Mouse (Mus musculus): ENCODE results near the gene Btbd16. TPM values are rescaled to one million over a fixed set of nuclear protein-coding genes. Genes with fewer than 3 reads are reported as not detected.
A peak's percentile ranks its signal among the peaks of the same experiment; 100 is the strongest.

The Btbd16 gene
- polyA plus RNA-seq, 1 experiment from 2014 or later: not detected

DNA sequence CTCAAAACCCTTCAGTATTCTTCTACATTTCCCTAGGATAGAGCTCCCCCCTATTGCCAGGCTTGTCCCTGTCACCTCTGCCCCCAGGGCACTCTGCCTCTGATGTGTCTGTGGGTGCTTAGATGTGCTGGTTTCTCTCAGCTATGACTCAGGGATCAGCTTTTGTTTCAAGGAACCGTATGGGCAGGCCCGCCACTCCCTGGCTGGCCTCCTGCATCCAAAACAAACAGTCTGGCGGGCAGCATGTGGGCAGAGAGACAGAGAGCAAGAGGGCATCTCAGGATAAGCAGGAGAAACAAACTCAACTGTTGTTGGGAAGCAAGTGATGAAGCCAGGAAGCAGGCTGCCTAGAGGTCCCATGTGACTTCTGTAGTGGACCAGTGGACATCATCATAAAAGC lies 81.8 kb downstream of the Btbd16 start:
- Histone ChIP-seq H3K4me2 (ENCODE audit: low read length) (no peak overlapping the region), H3K27me3 (ENCODE audit: control insufficient read depth, insufficient read depth, low read length) (no peaks in the 10 kb centered on the region; the same call in 1 of the 2 replicates), H3K36me3 (ENCODE audit: control insufficient read depth, insufficient read depth, low read length) (no peaks in the 10 kb centered on the region), H3K4me3 (replicated peaks; ENCODE audit: low read depth, low read length) (no peak overlapping the region), H3K9ac (replicated peaks; ENCODE audit: low read length) (no peak overlapping the region), H3K9me3 (ENCODE audit: control insufficient read depth, low read length) (no peaks in the 10 kb centered on the region), H3K27ac (replicated peaks; ENCODE audit: low read depth, low read length) (no peak overlapping the region), H3K4me1 (ENCODE audit: control insufficient read depth, insufficient read depth, low read length) (peaks cover 6% of the 10 kb centered on the region)
- DNase-seq (no peak), ATAC-seq (ENCODE audit: low FRiP score, low TSS enrichment) (no peak)
- WGBS: 35% methylated on average over 3 of the region's 3 CpGs

DNA sequence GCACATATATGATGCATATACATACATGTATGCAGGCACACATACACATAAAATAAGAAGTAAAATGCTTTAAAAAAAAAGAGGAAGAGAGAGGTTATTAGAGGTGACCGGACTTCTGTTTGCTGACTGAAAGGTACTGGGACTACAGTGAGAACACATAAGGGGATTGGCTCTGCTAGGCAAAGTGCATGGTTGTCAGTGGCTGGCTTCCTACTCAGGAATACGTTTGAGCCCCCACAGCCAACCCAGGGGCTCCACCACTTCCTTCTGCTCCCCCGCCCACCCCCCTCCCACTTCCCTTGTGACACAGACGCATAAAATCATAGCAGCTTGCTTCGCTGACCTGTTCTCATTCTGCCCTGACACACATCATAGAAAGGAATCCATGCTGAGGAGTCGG lies 84.1 kb downstream of the Btbd16 start:
- Histone ChIP-seq H3K4me2 (ENCODE audit: low read length) (no peak overlapping the region), H3K27ac (replicated peaks; ENCODE audit: low read depth, low read length) (no peak overlapping the region), H3K4me3 (replicated peaks; ENCODE audit: low read depth, low read length) (no peak overlapping the region), H3K36me3 (ENCODE audit: control insufficient read depth, insufficient read depth, low read length) (no peaks in the 10 kb centered on the region), H3K9me3 (ENCODE audit: control insufficient read depth, low read length) (no peaks in the 10 kb centered on the region), H3K27me3 (ENCODE audit: control insufficient read depth, insufficient read depth, low read length) (no peaks in the 10 kb centered on the region; the same call in 1 of the 2 replicates), H3K9ac (replicated peaks; ENCODE audit: low read length) (no peak overlapping the region), H3K4me1 (ENCODE audit: control insufficient read depth, insufficient read depth, low read length) (peaks cover 12% of the 10 kb centered on the region)
- DNase-seq (no peak), ATAC-seq (ENCODE audit: low FRiP score, low TSS enrichment) (no peak)
- 76% methylated on average over 6 of the region's 6 CpGs for WGBS

DNA sequence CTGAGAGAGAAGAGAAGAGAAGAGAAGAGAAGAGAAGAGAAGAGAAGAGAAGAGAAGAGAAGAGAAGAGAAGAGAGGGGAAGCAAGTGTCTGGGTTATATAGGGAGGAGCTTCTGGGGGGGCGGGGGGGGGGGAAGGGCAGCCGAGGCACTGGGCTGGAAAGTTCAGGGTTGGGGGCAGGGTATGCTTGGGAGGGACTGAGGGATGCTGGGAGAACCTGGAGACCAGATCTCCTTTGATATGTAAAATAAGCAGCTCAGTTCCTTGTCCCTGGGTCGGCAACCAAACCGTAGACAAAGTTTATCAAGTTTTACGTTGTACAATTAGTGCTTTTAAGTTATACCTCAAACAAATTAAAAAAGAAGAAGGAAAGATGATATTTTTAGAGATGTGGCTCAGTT lies 86.1 kb downstream of the Btbd16 start:
- 7% methylated on average over 5 of the region's 5 CpGs for WGBS
- no peak overlapping the region for H3K9ac ChIP-seq (replicated peaks; ENCODE audit: low read length)
- H3K4me3 ChIP-seq (replicated peaks; ENCODE audit: low read depth, low read length): no peak overlapping the region

DNA sequence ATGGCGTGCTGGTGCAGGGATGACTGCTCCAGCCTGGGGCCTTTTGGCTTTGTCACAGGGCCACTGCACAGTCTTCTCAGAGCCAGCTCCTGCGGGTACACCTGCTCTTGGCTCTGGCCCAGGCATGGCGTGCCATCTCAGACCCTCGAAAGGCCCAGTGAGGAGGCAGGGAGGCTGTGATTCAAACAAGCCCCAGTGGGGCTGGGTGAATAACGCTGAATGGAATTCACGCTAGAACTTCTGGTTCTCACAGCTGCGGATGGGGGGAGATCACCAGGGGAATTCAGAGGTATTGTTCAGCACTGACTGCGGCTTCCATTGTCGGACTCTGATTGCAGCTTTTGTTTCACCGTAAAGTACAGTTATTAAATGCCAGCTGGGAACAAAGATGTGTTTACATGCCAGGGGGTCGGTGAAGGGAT lies 86.9 kb downstream of the Btbd16 start:
- Histone ChIP-seq H3K4me1 (ENCODE audit: control insufficient read depth, insufficient read depth, low read length) (peaks cover 12% of the 10 kb centered on the region), H3K36me3 (ENCODE audit: control insufficient read depth, insufficient read depth, low read length) (no peaks in the 10 kb centered on the region), H3K9ac (replicated peaks; ENCODE audit: low read length) (no peak overlapping the region), H3K4me2 (ENCODE audit: low read length) (no peak overlapping the region), H3K27me3 (ENCODE audit: control insufficient read depth, insufficient read depth, low read length) (no peaks in the 10 kb centered on the region), H3K9me3 (ENCODE audit: control insufficient read depth, low read length) (no peaks in the 10 kb centered on the region), H3K4me3 (replicated peaks; ENCODE audit: low read depth, low read length) (no peak overlapping the region), H3K27ac (replicated peaks; ENCODE audit: low read depth, low read length) (0 out of 2 replicates have a peak overlapping the region, but pooled peaks have one; percentile 8)
- DNase-seq (peak; percentile 64), ATAC-seq (ENCODE audit: low FRiP score, low TSS enrichment) (no peak)
- 11% methylated on average over 11 of the region's 11 CpGs for WGBS

More for the DNA sequence above, 86.1 kb downstream of the Btbd16 start:
- Histone ChIP-seq H3K4me1 (ENCODE audit: control insufficient read depth, insufficient read depth, low read length) (peaks cover 12% of the 10 kb centered on the region), H3K9me3 (ENCODE audit: control insufficient read depth, low read length) (no peaks in the 10 kb centered on the region), H3K36me3 (ENCODE audit: control insufficient read depth, insufficient read depth, low read length) (no peaks in the 10 kb centered on the region), H3K27me3 (ENCODE audit: control insufficient read depth, insufficient read depth, low read length) (no peaks in the 10 kb centered on the region; the same call in 1 of the 2 replicates), H3K4me2 (ENCODE audit: low read length) (no peak overlapping the region), H3K27ac (replicated peaks; ENCODE audit: low read depth, low read length) (no peak overlapping the region)
- DNase-seq (no peak), ATAC-seq (ENCODE audit: low FRiP score, low TSS enrichment) (no peak)

DNA sequence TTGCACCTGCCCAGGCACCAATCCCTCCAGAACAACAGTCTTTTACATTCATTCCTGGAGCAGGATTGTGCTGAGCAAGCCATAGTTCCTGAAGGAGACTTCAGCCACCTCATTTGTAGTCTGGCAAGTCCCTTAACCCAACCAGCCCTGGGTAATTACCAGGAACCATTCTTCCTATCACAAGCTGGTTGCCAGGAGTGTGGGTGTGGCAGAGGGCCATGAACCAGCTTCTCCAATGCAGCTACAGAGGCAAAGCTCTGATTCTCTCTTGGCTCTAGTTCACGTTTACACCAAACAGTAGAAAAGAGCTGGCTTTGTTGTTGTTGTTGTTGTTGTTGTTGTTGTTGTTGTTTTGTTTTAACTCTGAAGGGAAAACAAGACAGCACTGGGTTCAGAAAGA lies 88.6 kb downstream of the Btbd16 start:
- peaks cover 17% of the 10 kb centered on the region for H3K4me1 ChIP-seq (ENCODE audit: control insufficient read depth, insufficient read depth, low read length)
- no peaks in the 10 kb centered on the region for H3K36me3 ChIP-seq (ENCODE audit: control insufficient read depth, insufficient read depth, low read length)
- ATAC-seq (ENCODE audit: low FRiP score, low TSS enrichment) (no peak), DNase-seq (peak; percentile 16)
- no peak overlapping the region for H3K4me3 ChIP-seq (replicated peaks; ENCODE audit: low read depth, low read length)
- no peaks in the 10 kb centered on the region for H3K9me3 ChIP-seq (ENCODE audit: control insufficient read depth, low read length)
- H3K27ac ChIP-seq (replicated peaks; ENCODE audit: low read depth, low read length): no peak overlapping the region
- no peak overlapping the region for H3K9ac ChIP-seq (replicated peaks; ENCODE audit: low read length)
- no peaks in the 10 kb centered on the region for H3K27me3 ChIP-seq (ENCODE audit: control insufficient read depth, insufficient read depth, low read length)
- H3K4me2 ChIP-seq (ENCODE audit: low read length): no peak overlapping the region
- 46% methylated on average over 1 of the region's 1 CpGs for WGBS

DNA sequence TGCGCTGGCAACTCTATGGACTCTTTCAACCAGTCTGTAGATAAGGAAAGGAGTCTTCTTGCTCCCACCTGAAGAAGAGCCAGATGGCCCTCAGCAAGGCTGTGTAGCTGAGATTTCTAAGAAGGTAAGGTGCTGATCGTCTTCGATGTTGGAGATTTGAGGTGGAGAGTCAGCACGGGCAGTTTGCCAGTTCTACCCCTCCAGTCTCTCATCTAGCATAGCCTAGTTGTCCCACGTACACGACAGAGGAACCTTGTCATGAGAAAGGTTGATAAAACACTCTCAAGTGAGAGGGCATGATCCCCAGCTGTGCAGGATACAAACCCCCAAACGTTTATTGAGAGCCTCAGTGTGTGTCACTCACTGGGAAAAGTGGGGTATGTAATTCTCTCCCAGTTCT lies 90.8 kb downstream of the Btbd16 start:
- Histone ChIP-seq H3K4me1 (ENCODE audit: control insufficient read depth, insufficient read depth, low read length) (peaks cover 17% of the 10 kb centered on the region), H3K36me3 (ENCODE audit: control insufficient read depth, insufficient read depth, low read length) (no peaks in the 10 kb centered on the region), H3K27ac (replicated peaks; ENCODE audit: low read depth, low read length) (no peak overlapping the region), H3K27me3 (ENCODE audit: control insufficient read depth, insufficient read depth, low read length) (no peaks in the 10 kb centered on the region), H3K9me3 (ENCODE audit: control insufficient read depth, low read length) (no peaks in the 10 kb centered on the region), H3K9ac (replicated peaks; ENCODE audit: low read length) (no peak overlapping the region), H3K4me3 (replicated peaks; ENCODE audit: low read depth, low read length) (no peak overlapping the region), H3K4me2 (ENCODE audit: low read length) (no peak overlapping the region)
- WGBS: 82% methylated on average over 7 of the region's 7 CpGs
- DNase-seq (no peak), ATAC-seq (ENCODE audit: low FRiP score, low TSS enrichment) (no peak)

DNA sequence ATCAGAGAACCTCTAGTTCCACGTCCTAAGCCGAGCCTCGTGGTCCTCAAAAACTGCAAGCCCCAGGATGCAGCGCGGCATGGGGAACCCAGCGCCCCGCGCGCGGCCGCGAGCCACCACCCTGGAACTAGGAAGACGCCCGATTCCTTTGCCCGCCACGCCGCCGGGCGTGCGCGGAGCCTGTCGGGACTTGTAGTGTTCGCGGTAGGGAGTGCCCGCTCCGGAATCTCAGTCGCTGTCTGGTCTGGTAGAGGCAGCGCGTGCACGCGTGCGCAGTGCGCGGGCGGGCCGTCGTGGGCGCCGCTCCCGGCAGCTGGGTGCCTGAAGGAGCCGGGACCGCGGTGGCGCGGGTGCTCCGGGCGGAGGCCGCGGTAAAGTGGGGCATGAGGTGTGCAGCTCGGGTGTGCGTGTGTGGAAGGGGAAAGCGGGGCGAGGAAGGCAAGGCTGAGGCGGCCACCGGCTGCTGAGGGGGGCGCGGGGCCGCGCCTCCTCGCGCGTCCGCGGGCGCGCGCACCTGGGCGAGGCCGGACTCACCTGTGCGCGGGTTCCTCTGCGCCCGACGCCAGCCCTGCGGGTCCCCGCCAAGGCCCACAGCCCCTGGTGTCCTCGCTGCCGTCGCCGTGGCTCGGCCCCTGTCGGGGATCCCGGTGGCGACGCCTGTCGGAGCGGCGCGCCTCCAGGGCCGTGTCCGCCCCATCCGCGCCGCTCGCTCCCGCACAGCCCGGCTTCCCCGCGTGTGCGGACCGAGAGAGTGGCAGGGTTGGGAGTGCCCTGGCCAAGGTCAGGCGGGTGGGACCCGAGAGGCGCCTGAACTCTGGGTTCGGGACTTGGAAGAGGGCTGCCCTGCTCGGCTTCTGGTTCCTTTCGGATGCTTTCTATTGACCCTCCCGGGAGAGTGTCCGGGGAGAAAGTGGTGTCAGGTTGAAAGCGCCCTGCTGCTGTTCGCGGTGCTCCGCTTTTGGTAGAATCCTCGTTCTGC lies 92.0 kb downstream of the Btbd16 start, which contains the start of gene Plekha1:
Gene Plekha1, plus strand, starts transcription at position 144 of the 979 bp plus-strand sequence.
- H3K27ac ChIP-seq (replicated peaks; ENCODE audit: low read depth, low read length): peak within 1 kb of the TSS; percentile 86

DNA sequence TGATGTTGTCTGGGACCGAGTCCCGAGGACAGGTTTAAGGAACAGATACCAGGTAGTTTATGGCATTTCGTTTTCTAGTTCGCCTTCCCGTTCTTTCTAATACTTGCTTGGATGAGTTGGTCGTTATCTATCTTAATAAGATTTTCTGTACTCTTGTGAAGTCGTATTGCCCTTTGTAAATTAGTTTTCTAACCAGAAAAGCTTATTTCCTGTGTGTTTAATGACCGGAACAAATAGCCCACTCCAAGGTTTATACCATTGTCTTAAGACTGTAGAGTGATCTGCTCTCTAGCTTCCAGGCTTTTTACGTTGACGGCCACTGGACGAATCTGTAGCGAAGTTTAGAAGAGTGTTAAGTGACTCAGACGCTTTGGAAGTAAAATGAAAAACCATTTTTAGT lies 92.8 kb downstream of the Btbd16 start:
- peak overlapping the region; percentile 86 for H3K9ac ChIP-seq (replicated peaks; ENCODE audit: low read length)
- H3K4me3 ChIP-seq (replicated peaks; ENCODE audit: low read depth, low read length): peak overlapping the region; percentile 77
- peaks cover 4% of the 10 kb centered on the region for H3K4me1 ChIP-seq (ENCODE audit: control insufficient read depth, insufficient read depth, low read length)
- H3K27me3 ChIP-seq (ENCODE audit: control insufficient read depth, insufficient read depth, low read length): no peaks in the 10 kb centered on the region
- H3K36me3 ChIP-seq (ENCODE audit: control insufficient read depth, insufficient read depth, low read length): no peaks in the 10 kb centered on the region
- peak overlapping the region; percentile 86; the same call in 1 of the 2 replicates for H3K27ac ChIP-seq (replicated peaks; ENCODE audit: low read depth, low read length)
- no peaks in the 10 kb centered on the region for H3K9me3 ChIP-seq (ENCODE audit: control insufficient read depth, low read length)
- peak overlapping the region; percentile 71 for H3K4me2 ChIP-seq (ENCODE audit: low read length)
- no peak for ATAC-seq (ENCODE audit: low FRiP score, low TSS enrichment)
- DNase-seq: peak; percentile 31
- 3% methylated on average over 13 of the region's 13 CpGs for WGBS

More for the DNA sequence above, 92.0 kb downstream of the Btbd16 start, which contains the start of gene Plekha1:
- DNase-seq (peak; percentile 99), ATAC-seq (ENCODE audit: low FRiP score, low TSS enrichment) (peak; percentile 98)
- peaks cover 9% of the 10 kb centered on the region for H3K4me1 ChIP-seq (ENCODE audit: control insufficient read depth, insufficient read depth, low read length)
- no peaks in the 10 kb centered on the region for H3K9me3 ChIP-seq (ENCODE audit: control insufficient read depth, low read length)
- peak within 1 kb of the TSS; percentile 71 for H3K4me2 ChIP-seq (ENCODE audit: low read length)
- H3K4me3 ChIP-seq (replicated peaks; ENCODE audit: low read depth, low read length): peak within 1 kb of the TSS; percentile 77
- no peaks in the 10 kb centered on the region for H3K27me3 ChIP-seq (ENCODE audit: control insufficient read depth, insufficient read depth, low read length)
- no peaks in the 10 kb centered on the region for H3K36me3 ChIP-seq (ENCODE audit: control insufficient read depth, insufficient read depth, low read length)
- H3K9ac ChIP-seq (replicated peaks; ENCODE audit: low read length): peak within 1 kb of the TSS; percentile 86
- under 1% methylated on average over 112 of the region's 114 CpGs for WGBS

Data from midbrain, embryonic 14.5 days (tissue).